Mouse (Mus musculus) intestine, postnatal 0 days (tissue): ENCODE measurements around the gene Gm4907. TPM values are rescaled to one million over a fixed set of nuclear protein-coding genes. Genes with fewer than 3 reads are reported as not detected.
"Not testable (repeated sequence)": the region's sequence is repeated elsewhere in the genome, so short reads cannot be mapped to it uniquely, and the experiment has no call there.

ENCODE experiments used
- ATAC-seq: fragments of 200-750 bp; cut with Nextera tagmentation; 2 replicates; pipeline ENCODE4 v1.8.0; 2017; ENCODE audit warnings: mild to moderate bottlenecking, moderate TSS enrichment, moderate library complexity
- H3K27ac ChIP-seq: fragments of 300-500 bp; sonication (generic); 2 replicates; pipeline ENCODE4 v1.5.1; 2014; ENCODE audit warnings: mild to moderate bottlenecking, low read depth, low read length, moderate library complexity
- H3K27me3 ChIP-seq: fragments of 300-500 bp; sonication (generic); replicated peaks from 2 replicates; pipeline ENCODE4 v1.6.1; 2014; ENCODE audit warnings: low read length, mixed read lengths; ENCODE audit not compliant: control insufficient read depth, insufficient read depth
- H3K36me3 ChIP-seq: fragments of 300-500 bp; sonication (generic); 2 replicates; pipeline ENCODE4 v1.6.1; 2014; ENCODE audit warnings: mild to moderate bottlenecking, moderate library complexity; ENCODE audit not compliant: control insufficient read depth, insufficient read depth
- H3K4me1 ChIP-seq: fragments of 300-500 bp; sonication (generic); replicated peaks from 2 replicates; pipeline ENCODE4 v1.6.1; 2014; ENCODE audit warnings: antibody characterized with exemption, low read length, mixed read lengths; ENCODE audit not compliant: control insufficient read depth, insufficient read depth
- H3K4me2 ChIP-seq: fragments of 300-500 bp; sonication (generic); replicated peaks from 2 replicates; pipeline ENCODE4 v1.6.1; 2014; ENCODE audit warnings: low read depth, mild to moderate bottlenecking, moderate library complexity
- H3K4me3 ChIP-seq: fragments of 300-500 bp; sonication (generic); 2 replicates; pipeline ENCODE4 v1.5.1; 2014; ENCODE audit warnings: low read depth, low read length
- H3K9ac ChIP-seq: fragments of 300-500 bp; sonication (generic); 2 replicates; pipeline ENCODE4 v1.6.1; 2014; ENCODE audit warnings: mild to moderate bottlenecking, low read depth, low read length
- H3K9me3 ChIP-seq: fragments of 300-500 bp; sonication (generic); 2 replicates; pipeline ENCODE4 v1.6.1; 2016; ENCODE audit warnings: mixed run types; ENCODE audit not compliant: control insufficient read depth
- CTCF ChIP-seq: sonication (generic); IDR thresholded peaks from 2 replicates; pipeline ENCODE4 v1.5.1; 2016; ENCODE audit warnings: low read depth, mild to moderate bottlenecking, control low read depth, antibody characterized with exemption, moderate library complexity
- WGBS: fragments of 180-500 bp; shearing (Covaris S2); extraction: QIAGEN DNeasy Blood & Tissue Kit; methylation state at CpG from one replicate; pipeline ENCODE4 v1.1.7; 2014; 5-methylcytosine and 5-hydroxymethylcytosine counted together
- polyA plus RNA-seq: library from polyadenylated mRNA; unstranded; fragments of >200 nt; fragmentation: Nextera tagmentation; extraction: Ambion mirVana; gene quantifications from 2 replicates; pipeline ENCODE4 v1.2.1, GENCODE M21; 2015

Gene Gm4907
- not detected in 2 replicates for polyA plus RNA-seq

GRCm38 (mm10) chrX:23882253-23882652 lies at the start of gene Gm4907:
Gene Gm4907, plus strand, starts transcription at chrX:23882553.
- 60% methylated on average over 2 of the region's 2 CpGs for WGBS
- ATAC-seq = not testable (repeated sequence)

GRCm38 (mm10) chrX:23833784-23834183 lies 48.6 kb upstream of the Gm4907 start:
- ATAC-seq, H3K4me3 ChIP-seq, H3K36me3 ChIP-seq, H3K27ac ChIP-seq, H3K27me3 ChIP-seq, H3K9ac ChIP-seq, H3K4me1 ChIP-seq, H3K4me2 ChIP-seq, H3K9me3 ChIP-seq: not testable (repeated sequence)
- 93% methylated on average over 11 of the region's 11 CpGs for WGBS

More at GRCm38 (mm10) chrX:23882253-23882652, at the start of gene Gm4907:
- not testable (repeated sequence) for H3K4me3 ChIP-seq, H3K9ac ChIP-seq, H3K4me1 ChIP-seq, H3K36me3 ChIP-seq, H3K9me3 ChIP-seq, H3K27me3 ChIP-seq, H3K27ac ChIP-seq, H3K4me2 ChIP-seq

GRCm38 (mm10) chrX:23840921-23841320 lies 41.4 kb upstream of the Gm4907 start:
- WGBS = 44% methylated on average over 1 of the region's 1 CpGs
- H3K36me3 ChIP-seq = no peaks in the 10 kb centered on the region
- no peak overlapping the region for H3K4me3 ChIP-seq
- TF ChIP-seq CTCF = no peak
- H3K27ac ChIP-seq = no peak overlapping the region
- no peaks in the 10 kb centered on the region for H3K27me3 ChIP-seq
- H3K4me2 ChIP-seq = no peak overlapping the region
- H3K9me3 ChIP-seq = no peaks in the 10 kb centered on the region
- ATAC-seq = no peak
- H3K4me1 ChIP-seq = no peaks in the 10 kb centered on the region
- no peak overlapping the region for H3K9ac ChIP-seq

GRCm38 (mm10) chrX:23954161-23954560 lies 71.8 kb downstream of the Gm4907 start:
- Histone ChIP-seq H3K27me3 (no peaks in the 10 kb centered on the region), H3K4me3 (no peak overlapping the region), H3K9me3 (no peaks in the 10 kb centered on the region), H3K4me1 (no peaks in the 10 kb centered on the region), H3K36me3 (no peaks in the 10 kb centered on the region), H3K9ac (no peak overlapping the region), H3K4me2 (no peak overlapping the region), H3K27ac (no peak overlapping the region)
- 81% methylated on average over 2 of the region's 2 CpGs for WGBS
- no peak for ATAC-seq
- TF ChIP-seq CTCF = no peak

Other genes starting within 250 kb of the Gm4907 start
- gene Wdr44, start 189.5 kb upstream of the Gm4907 start, polyA plus RNA-seq = 12.8 and 15.5 TPM in 2 replicates
- not detected in 2 replicates for gene Gm4985, start 76.4 kb downstream of the Gm4907 start, polyA plus RNA-seq